8 mouse cellular contexts compared by ENCODE assay signal in genomic region chr9:121415626-121416241, GRCm38 (mm10).
DNase-seq lines count a peak whose midpoint lies in the region.

No protein-coding gene starts in this region.

- peak; percentile 78 for DNase-seq in ovary, adult 18-20 months (ENCODE audit: low spot score)
- no peak for DNase-seq in ovary, postnatal 10 days (ENCODE audit: low spot score)
- DNase-seq in cerebellum, postnatal 14 days, result peak; percentile 61 to 66
- peak; percentile 64 for DNase-seq in kidney, adult 18-20 months
- DNase-seq in lung, postnatal 4 days, result peak; percentile 72 to 92
- no peak for DNase-seq in natural killer cell, adult 2 months (ENCODE audit: low spot score in 2 of 2)
- DNase-seq in thymus, postnatal 36 days, result no peak
- DNase-seq in neural tube, embryonic 10.5 days (ENCODE audit: extremely low spot score, low spot score), result no peak

Comparison
In these comparisons a context has a peak if more than half of its experiments do, and no peak if none do; other contexts are left out.
1. DNase-seq: peak in ovary, adult 18-20 months (single experiment), cerebellum, postnatal 14 days (2 of 2), kidney, adult 18-20 months (single experiment) and lung, postnatal 4 days (2 of 2); none in ovary, postnatal 10 days (single experiment), natural killer cell, adult 2 months (0 of 2), thymus, postnatal 36 days (0 of 2) and neural tube, embryonic 10.5 days (single experiment).